Mouse (Mus musculus) skeletal muscle tissue, adult 2 months (tissue): Measurements from ENCODE around the gene Alox12.
A peak's percentile ranks its signal among the peaks of the same experiment; 100 is the strongest.

Experiments used
- DNase-seq: peaks from one replicate; pipeline ENCODE4 v3.0.0-alpha.2; 2012; ENCODE audit warnings: low read depth, low spot score

Alox12 gene

DNA sequence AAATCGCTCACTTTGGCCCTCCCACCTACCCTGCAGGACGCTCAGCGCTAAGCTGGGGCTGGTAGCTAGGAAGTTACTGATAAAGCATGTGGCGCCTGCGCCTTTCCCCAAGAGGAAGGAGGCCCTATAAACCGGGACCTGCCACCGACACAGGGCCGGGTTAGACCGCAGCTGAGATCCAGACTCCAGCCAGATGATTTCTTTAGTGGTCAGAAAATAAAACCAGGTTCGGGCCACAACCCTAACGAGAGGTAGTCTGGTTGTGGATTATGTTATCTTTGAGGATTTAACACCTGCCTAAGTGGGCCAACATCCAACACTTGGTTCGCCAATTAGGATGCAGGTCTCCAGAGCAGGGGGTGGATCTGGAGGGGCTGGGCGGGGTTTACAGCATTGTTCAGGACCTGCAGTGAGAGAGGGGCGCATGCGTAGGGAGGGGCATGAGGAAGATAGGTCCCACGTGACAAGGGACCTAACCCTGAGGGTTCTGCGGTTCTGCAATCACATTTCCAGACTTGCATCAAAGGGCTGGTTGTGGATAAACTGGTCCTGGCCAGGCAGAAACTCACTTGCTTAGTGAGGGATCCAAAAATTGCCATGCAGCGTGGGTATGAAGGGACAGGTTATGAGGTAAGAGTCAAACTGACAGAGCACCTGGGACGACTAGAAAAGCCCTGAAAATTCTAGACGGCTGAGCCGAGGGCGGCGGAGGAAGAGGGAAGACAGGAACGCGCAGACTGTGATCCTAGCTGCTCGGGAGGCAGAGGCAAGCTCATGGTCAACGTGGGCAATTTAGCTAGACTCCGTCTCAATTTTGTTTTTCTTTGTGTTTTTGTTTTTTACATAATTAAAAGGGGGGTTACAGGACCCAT is 34.2 kb downstream of the Alox12 start, which contains the start of gene Slc16a13:
TSS of gene Slc16a13 (minus strand) at position 334 of the 872 bp plus-strand sequence.
- DNase-seq = peak; percentile 90

DNA sequence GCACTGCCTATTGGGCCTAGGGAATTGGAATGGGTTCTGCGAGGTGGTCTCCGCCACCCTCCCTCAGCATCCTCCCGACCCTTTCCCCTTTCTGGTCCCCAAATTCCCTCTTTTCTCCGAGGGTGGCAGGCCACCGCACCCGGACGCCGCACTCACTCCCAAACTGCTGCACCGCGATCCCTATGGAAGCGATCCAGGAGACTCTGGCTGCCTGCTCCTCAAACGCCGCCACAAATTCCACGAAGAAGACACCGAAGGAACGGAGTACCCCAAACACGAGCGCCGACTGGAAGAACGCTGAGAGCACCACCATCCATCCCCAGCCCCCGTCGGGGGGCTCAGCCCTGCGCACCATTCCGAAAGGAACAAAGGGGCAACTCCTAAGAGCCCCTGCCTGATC is 34.8 kb downstream of the Alox12 start:
- no peak for DNase-seq

DNA sequence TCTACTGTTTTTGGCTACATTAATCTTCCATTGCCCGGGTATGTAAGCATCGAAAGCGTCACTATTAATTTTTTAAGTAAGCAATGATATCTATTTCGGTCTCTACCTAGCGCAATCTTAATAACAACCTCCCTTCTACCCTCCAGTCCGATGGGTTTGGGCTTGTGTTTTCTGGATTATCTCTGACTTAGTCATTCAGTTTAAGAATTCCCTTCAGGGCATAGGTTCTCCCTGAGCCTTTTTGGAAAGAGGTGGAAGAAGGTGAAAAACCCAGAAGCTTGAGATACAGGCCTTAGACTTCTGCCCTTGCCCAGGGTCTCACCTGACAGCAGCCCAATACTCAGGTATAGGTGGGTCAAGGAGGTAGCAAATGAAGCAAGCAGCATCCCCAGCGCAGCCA is 35.3 kb downstream of the Alox12 start:
- DNase-seq = no peak

DNA sequence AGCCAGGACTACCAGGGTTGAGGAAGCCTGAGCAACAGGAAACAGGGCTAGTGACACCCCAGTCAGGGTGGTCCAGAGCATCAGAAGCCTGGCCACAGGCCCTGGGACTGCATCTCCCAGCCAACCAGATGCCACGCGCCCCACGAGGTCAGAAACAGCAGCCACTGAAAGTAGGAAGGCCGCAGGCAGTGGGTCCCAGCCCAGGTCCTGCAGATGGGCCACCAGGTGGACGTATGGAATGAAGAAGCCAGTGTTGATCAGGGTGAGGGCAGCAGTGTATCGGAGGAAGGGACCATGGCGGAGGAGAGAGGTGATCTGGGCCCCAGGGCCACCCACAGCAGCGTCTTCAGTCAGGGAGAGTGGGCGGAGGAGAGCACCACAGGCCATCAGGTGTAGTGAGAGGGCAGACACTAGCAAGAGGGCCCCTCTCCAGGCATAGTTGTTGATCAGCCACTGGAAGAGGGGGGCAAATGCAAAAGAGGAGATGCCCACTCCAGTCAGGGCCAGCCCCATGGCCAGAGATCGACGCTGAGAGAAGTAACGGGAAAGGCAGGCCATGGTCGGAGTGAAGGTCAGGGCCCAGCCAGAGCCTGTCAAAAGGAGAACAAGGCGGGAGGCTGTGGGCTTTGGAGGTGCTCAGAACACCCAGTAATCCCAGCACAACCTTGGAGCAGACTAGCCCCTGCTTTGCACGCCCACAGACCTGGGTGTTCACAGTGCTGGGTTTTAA is 36.2 kb downstream of the Alox12 start:
- no peak for DNase-seq

DNA sequence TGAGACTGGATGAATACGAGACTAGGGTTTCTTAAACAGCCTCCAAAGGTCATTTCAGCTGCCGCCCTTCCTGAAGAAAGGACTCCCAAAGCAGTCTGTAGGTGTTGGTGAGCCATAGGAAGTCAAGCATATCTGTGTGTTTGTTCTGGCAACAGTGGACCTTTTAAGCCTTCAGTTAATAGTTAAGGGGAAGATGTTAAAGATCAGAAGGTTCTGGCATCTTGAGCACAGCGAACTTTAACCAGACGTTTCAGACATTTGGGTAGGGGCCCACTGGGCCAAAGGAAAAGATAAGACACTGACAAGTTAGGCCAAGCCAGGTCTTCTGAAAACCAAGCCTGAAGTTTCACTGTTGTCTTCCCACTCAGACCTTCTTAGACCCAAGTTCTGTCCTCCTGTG is 37.1 kb downstream of the Alox12 start:
- DNase-seq = no peak

DNA sequence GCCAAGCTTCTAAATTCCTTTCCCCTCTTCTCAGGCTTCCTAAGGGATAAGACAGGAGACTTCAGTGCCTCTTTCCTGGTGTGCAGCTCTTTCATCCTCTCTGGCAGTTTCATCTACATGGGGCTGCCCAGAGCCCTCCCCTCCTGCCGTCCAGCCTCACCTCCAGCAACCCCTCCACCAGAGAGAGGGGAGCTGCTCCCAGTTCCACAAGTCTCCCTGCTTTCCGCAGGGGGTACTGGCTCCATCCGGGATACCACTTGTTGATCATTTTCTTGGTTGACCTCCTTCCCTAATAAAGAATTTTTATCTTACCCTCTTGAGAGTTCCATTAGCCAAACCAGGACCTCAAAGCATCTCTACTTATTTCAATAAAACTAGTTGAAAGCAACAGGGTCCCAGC is 39.0 kb downstream of the Alox12 start:
- DNase-seq = no peak

DNA sequence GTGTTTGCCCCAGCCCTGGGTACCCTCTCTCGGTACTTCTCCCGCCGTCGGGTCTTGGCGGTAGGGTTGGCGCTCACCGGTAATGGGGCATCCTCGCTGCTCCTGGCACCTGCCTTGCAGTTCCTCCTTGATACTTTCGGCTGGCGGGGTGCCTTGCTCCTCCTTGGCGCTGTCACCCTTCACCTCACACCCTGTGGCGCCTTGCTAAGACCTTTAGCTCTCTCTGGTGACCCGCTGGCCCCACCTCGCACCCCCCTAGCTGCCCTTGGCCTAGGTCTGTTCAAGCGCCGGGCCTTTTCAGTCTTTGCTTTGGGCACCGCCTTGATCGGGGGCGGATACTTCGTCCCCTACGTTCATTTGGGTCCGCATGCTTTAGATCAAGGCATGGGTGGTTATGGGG is 39.9 kb downstream of the Alox12 start:
- no peak for DNase-seq

DNA sequence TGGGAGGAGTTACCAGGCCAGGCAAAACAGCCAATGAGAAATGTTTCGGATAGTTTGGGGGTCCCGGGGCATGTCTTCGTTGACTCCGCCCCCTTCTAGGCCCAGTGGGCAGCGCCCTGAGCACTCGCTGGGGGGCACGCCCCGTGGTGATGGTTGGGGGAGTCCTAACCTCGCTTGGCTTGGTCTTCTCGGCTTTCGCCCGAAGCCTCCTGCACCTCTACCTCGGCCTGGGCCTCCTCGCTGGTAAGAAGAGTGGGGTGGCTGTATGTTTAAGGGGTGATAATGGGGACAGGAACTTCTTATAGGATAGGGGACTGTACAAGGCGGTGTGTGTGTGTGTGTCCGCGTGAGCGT is 40.3 kb downstream of the Alox12 start:
- no peak for DNase-seq

DNA sequence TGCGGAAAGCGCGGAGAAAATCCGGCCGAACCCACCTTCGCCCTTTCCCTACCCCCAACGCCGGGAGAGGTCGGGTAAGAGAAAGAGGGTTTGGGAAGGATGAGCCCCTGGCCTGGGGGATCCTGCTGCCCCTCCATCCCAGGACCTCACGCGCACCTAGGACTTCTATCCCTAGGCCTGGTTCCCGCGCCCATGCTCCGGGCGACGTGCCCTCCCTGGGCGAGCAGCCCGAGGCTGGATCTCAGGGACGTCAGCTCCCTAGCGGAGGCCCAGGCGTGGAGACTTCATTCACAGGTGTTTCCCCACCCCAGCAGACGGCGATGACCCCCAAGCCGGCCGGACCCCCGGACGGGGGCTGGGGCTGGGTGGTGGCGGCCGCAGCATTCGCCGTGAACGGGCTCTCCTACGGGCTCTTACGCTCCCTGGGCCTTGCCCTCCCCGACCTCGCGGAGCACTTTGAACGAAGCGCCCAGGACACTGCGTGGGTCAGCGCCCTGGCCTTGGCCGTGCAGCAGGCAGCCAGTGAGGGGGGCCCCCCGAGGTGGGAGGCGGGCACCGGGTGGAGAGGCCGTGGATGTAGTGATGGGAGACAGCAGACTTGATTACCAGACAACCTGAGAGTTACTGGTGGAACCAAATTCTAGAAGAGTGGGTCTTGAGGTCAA is 40.8 kb downstream of the Alox12 start:
- DNase-seq = no peak

DNA sequence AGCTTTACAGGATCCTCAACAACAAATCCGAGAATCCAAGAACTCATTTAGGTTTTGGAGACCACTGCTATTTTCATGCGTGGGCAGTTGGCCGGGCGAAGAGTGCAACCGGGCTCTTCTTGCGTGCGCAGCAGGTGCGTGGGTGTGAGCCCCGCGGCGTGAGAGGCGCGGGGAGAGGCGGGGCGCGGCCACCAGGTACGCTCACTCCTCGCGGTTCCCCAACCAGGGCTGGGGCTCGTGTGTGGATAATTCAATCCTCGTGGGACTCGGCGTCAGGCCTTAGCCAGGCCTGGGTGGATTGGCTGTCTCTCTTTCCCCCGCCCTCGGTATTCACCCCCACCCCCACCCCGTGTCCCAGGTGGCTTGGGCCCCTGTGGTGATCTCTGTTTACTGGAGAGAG is 41.4 kb downstream of the Alox12 start:
- DNase-seq = no peak

DNA sequence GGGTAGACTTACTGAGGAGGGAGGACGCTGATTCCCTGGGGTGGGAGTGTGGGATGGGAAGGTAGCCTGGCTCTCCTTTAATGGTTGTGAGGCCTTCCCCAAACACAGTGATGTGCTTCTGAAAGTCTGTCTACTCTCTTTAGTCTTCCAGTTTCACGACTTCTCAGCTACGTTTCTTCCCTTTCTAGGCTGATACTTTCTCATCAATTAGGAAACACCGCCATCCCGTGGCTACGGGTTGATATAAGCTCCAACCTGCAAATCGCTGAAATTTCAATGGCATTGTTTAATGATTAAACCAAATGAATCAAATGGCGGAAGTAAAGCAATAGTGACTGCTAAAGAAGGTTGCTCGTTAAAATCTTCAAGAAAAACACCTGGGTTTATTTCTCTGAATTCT is 42.3 kb downstream of the Alox12 start:
- DNase-seq = no peak

DNA sequence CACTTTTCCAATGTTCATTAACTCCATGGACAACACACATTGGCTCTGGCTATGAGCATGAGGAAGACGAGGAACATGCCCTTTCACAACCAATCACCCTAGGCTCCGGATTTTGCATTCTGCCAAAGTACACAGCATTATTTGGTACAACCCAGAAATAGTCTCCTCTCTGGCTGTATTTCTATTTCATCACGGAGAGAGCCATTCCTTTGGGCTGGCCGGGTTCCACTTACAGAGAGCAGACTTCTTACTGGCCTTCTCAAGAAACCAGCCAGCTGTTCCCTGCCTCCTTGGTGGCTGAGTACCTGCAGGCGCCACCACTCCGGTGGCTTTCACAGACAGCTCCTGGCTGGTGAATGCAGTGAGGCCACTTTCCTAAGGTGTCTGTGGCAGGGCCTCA is 42.7 kb downstream of the Alox12 start, which contains the start of gene Slc16a11:
TSS of gene Slc16a11 (plus strand) at position 330 of the 400 bp plus-strand sequence.
- no peak for DNase-seq

DNA sequence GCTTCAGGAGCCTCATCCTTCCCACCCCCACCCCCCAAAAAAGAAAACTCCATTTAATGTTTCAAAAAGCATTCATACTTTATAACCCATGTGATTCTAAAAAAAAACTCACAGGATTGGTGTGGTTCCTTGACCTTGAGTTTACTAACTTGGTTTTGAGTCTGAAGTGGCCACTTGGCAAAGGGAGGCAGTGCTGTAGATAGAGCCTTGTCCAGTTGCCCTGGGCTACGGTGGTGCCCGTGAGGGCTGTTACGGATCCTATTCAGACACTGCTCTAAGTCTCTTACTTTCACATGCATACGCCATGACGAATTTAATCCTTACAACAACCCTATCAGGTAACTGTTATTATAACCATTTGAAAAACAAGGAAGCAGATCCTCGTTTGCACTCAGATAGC is 43.2 kb downstream of the Alox12 start:
- no peak for DNase-seq

DNA sequence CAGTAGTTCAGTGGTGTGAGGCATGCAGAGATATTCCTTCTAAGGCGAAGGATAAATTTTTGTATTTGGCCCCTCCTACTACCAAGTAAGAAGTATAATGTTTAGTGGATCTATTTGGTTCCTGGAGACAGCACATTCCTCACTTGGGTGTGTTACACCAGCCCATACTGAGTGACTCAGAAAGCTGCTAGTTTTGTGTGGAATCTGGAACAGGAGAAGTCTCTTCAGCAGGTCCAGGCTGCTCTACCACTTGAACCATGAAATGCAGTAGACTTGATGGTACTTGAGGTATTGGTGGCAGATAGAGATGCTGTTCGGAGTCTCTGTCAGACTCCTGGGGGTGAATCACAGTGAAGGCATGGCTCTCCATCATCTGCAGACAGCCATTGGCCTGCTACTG is 44.5 kb downstream of the Alox12 start:
- DNase-seq = no peak

DNA sequence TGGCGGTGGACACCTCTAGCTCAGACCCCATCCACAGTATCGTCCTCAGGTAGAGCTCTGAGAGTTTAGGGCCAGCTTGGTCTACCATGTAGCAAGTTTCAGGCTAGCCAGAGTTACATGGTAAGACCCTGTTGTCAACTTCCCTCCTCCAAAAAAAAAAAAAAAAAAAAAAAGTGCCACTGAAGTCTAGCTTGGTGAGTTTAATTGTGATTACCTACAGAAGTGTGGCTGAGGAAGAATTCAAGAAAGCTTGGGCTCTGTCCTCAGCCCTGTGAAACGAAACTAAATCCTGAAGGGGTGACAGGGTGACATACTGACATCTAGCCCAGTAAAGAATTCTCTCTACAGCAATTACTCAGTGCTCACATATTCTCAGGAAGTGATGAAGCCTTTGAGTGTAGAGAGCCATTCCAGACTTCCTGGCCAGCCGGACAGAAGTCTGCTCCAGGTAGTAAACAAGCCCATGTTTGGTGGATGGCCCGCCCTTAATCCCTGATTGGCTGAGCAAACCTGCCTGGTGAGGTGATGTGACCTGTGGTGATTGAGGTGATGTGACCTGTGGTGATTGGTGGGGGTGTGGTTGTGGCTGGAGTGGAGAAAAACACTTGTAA is 46.3 kb downstream of the Alox12 start:
- DNase-seq = no peak

DNA sequence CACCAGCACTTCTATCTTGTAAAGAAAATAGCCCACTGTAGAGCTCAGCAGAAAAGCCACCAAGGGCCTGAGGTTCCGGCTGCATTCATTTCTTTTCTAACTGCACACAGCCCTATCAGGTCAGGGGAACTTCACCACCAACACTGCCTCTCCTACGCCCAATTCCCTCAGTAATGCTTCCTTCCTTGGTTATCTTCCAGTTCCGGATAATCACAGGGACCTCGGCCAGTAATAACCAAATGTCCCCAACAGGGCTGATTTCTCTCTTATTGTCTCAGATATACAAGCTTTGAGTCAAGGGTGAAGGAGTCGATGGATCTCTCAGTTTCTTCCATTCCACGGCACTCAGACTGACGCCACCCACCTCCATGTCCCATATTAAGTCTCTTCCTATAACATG is 47.9 kb downstream of the Alox12 start:
- DNase-seq = no peak

DNA sequence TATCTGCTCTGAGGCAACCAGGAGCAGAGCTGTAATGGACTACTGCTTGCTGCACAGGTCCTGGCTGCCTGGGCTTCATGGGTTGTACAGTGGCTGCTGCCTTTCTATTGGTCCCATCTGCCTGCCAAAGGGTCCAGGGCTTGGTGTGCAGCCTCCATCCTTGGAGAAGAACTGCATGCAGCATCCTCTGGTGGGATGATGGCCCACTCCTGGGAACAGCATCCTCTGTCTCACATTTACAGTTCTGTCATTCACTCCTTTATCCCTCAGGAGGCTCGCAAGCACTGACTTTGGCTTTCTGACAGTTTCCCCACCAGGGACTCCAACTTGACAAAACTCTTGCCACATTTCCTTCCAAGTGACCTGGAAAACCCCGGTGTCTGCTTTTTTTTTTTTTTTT is 48.4 kb downstream of the Alox12 start:
- no peak for DNase-seq

DNA sequence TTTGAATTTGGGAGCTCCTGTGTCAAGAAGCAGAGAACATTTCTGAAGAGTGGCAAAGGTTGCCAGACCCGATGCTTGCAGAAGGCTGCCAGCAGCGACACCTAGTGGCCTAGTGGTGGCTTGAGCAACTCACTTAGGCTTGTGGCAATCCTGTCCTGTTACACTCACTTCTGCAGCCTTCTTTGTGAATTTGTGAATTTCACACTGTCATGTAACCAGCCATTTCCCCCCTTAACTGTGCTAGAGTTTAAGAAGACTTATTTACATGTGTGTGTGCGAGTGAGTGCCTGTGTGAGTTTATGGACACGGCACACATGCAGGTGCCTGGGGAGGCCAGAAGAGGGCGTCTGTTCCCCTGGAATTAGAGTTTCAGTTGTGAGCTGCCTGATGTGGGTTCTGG is 53.5 kb downstream of the Alox12 start:
- peak; percentile 67 for DNase-seq

DNA sequence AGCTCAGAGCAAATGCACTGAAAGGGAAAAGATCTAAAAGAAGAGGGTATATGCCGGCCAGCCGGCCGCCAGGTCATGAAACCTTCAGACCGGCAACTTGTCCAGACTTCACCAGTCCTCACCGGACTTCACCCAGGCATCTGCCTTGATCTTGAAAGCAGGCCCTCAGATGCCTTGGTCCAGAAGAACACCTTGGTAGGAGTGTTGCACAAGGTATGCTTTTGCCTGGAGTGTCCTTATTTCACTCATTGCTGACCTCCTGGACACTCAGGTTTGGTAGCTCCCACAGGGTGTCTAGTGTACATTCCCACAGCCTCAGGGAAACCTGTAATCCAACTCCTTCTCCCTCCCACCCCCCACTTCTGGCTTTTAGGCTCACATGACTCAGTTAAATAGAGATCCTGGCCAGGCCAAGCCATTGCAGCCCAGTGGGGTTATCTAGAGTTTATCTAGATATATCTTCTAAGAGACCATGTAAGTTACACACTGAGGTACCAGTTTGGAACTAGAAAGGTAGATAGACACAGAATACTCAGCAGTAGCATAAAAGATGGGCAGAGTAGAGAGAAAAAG is 55.0 kb downstream of the Alox12 start:
- no peak for DNase-seq

DNA sequence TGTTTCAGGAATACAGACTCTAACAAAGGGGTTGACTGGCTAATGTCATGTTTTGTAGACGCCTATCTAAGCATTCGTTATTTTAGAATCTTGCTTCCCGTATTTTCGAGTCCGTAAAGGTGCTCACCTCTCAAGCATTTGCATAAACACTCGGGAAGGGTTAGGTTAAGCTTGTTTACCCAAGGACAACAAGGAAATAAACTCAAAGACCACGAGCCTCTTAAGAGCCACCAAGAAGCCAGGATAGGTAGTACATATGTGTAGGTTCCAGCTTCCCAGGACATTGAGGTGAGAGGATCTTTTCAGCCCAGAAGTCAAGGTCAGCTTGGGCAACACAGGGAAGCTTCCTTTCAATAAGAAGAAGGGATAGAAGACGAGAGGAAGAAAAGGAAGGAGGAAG is 56.0 kb downstream of the Alox12 start:
- DNase-seq = no peak

DNA sequence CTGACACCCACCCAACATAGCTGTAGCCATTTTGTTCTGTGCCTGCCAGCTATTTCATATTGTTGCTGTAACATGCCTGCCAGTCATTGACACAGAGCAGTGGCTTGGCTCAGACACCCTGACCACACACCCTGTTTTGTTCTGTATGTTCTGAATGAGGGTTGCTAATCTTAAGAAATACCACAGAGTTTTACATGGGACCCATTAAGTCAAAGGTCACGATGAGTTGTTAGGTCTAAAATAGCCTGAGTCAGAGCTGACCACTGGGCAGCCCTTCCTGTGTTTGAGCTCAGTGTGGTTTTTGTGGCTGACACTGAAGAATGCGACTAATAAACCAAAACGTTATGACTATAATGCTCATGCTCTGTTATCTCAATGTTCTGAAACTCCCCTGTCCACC is 56.8 kb downstream of the Alox12 start:
- DNase-seq = no peak
